Mouse (Mus musculus) ES-E14 (cell line): ENCODE data around the gene Psmd12. TPM values are rescaled to one million over a fixed set of nuclear protein-coding genes. Genes with fewer than 3 reads are reported as not detected.
"Not testable (repeated sequence)": the region's sequence is repeated elsewhere in the genome, so short reads cannot be mapped to it uniquely, and the experiment has no call there.

Experiments
- DNase-seq: peaks from one replicate; pipeline ENCODE4 v3.0.0-alpha.2; 2013; ENCODE audit warnings: low read depth, low spot score
- H3K27ac ChIP-seq: 2 replicates; pipeline ENCODE4 v1.5.1; 2012; ENCODE audit warnings: low read depth, mild to moderate bottlenecking, low read length, moderate library complexity, mixed read lengths; ENCODE audit not compliant: poor library complexity, insufficient read depth, severe bottlenecking
- H3K36me3 ChIP-seq: 2 replicates; pipeline ENCODE4 v1.6.1; 2012; ENCODE audit warnings: mild to moderate bottlenecking, low read length, moderate library complexity, mixed read lengths; ENCODE audit not compliant: control insufficient read depth, poor library complexity, insufficient read depth, severe bottlenecking
- H3K4me1 ChIP-seq, 2 experiments: fragments of 150-350 bp in 1 of 2; sonication (generic) in 1 of 2; 2 replicates each; pipeline ENCODE4 v1.6.1; 2012; ENCODE audit warnings: low read length in 2 of 2, mild to moderate bottlenecking in 1 of 2, mixed read lengths in 1 of 2; ENCODE audit not compliant: control insufficient read depth in 2 of 2, insufficient read depth in 2 of 2, poor library complexity in 1 of 2
- H3K4me3 ChIP-seq, 2 experiments: fragments of 150-350 bp in 1 of 2; sonication (generic) in 1 of 2; 2 replicates each; pipeline ENCODE4 v1.5.1; 2012; ENCODE audit warnings: low read length in 2 of 2, low read depth in 1 of 2, mild to moderate bottlenecking in 1 of 2, mixed read lengths in 1 of 2; ENCODE audit not compliant: insufficient read depth in 1 of 2, poor library complexity in 1 of 2, severe bottlenecking in 1 of 2
- H3K9ac ChIP-seq: 2 replicates; pipeline ENCODE4 v1.6.1; 2012; ENCODE audit warnings: low read depth, mild to moderate bottlenecking, low read length, mixed read lengths; ENCODE audit not compliant: poor library complexity, insufficient read depth, severe bottlenecking
- H3K9me3 ChIP-seq: fragments of 150-350 bp; sonication (generic); 2 replicates; pipeline ENCODE4 v1.6.1; 2012; ENCODE audit warnings: low read depth, mild to moderate bottlenecking, low read length; ENCODE audit not compliant: control insufficient read depth, insufficient read depth
- CHD2 ChIP-seq: IDR thresholded peaks from 2 replicates; pipeline ENCODE4 v1.6.1; 2014; ENCODE audit warnings: mild to moderate bottlenecking, low read depth, low read length, inconsistent platforms
- HCFC1 ChIP-seq: IDR thresholded peaks from 2 replicates; pipeline ENCODE4 v1.6.1; 2012; ENCODE audit warnings: low read length, inconsistent platforms, borderline replicate concordance; ENCODE audit not compliant: insufficient read depth
- MAFK ChIP-seq: IDR thresholded peaks from 2 replicates; pipeline ENCODE4 v1.6.1; 2014; ENCODE audit warnings: mild to moderate bottlenecking, low read depth, low read length, inconsistent platforms; ENCODE audit not compliant: insufficient read depth
- ZC3H11A ChIP-seq: IDR thresholded peaks from 2 replicates; pipeline ENCODE4 v1.6.1; 2012; ENCODE audit warnings: low read depth, mild to moderate bottlenecking, inconsistent platforms, low read length, borderline replicate concordance
- ZNF384 ChIP-seq: IDR thresholded peaks from 2 replicates; pipeline ENCODE4 v1.6.1; 2012; ENCODE audit warnings: low read depth, low read length, inconsistent platforms
- in situ Hi-C, 2 experiments: fragments of 600-800 bp; cut with MboI; formaldehyde crosslinking; loops; one replicate each; pipeline ENCODE4 v1.15.1; 2025; ENCODE audit warnings: low sequenced_read_pairs in 2 of 2, inconsistent platforms in 1 of 2; ENCODE audit not compliant: unreplicated experiment in 2 of 2
- total RNA-seq: library from RNA; depleted of rRNA; stranded (reverse); fragments of 300-350 nt; gene quantifications from 2 replicates; pipeline ENCODE4 v1.2.3, GENCODE M21; 2012

Psmd12 gene
- total RNA-seq, 1 experiment: 140 TPM

DNA sequence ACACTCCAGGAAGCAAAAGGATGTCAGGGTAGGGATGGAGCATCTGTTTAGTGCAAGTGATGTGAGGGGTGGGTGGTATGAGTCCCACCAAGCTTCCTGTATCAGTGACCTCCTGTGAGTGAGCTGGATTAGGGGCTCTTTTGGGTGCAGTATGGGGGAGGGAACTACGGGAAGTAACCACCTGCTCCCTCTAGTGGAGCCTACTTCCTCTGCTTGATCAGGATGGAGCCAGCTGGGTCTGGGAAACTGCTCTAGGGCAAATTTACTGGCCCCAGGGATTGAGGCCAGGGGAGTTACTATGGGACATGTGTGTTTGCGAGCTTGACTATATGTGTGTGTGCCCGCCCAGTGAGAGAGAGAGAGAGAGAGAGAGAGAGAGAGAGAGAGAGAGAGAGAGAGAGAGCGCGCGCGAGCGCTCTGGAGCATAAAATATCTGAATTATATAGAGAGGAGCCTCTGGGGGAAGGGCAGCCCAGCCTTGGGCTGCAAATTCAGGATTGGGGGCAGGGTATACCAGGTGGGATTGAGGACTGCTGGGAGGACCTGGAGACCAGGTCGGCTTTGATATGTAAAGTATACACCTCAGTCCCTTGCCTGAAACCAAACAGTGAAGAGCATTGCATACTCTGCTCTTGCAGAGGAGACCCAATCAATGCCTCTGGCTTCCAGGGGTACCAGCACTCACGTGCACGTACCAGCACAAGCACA, 30.5 kb downstream of the Psmd12 start:
- peak overlapping the region; percentile 89 for H3K27ac ChIP-seq
- no peak for TF ChIP-seq HCFC1
- no peak for TF ChIP-seq MAFK
- no peak for TF ChIP-seq ZC3H11A
- TF ChIP-seq ZNF384: no peak
- no peak for TF ChIP-seq CHD2
- in situ Hi-C loops: no loop called here
- H3K4me1 ChIP-seq: peaks cover 0 to 11% of the 10 kb centered on the region in 2 experiments; a peak in 3 of 4 replicates
- H3K4me3 ChIP-seq: no peak overlapping the region
- H3K36me3 ChIP-seq: no peaks in the 10 kb centered on the region
- peak; percentile 82 for DNase-seq
- no peaks in the 10 kb centered on the region for H3K9me3 ChIP-seq
- H3K9ac ChIP-seq: no peak overlapping the region

DNA sequence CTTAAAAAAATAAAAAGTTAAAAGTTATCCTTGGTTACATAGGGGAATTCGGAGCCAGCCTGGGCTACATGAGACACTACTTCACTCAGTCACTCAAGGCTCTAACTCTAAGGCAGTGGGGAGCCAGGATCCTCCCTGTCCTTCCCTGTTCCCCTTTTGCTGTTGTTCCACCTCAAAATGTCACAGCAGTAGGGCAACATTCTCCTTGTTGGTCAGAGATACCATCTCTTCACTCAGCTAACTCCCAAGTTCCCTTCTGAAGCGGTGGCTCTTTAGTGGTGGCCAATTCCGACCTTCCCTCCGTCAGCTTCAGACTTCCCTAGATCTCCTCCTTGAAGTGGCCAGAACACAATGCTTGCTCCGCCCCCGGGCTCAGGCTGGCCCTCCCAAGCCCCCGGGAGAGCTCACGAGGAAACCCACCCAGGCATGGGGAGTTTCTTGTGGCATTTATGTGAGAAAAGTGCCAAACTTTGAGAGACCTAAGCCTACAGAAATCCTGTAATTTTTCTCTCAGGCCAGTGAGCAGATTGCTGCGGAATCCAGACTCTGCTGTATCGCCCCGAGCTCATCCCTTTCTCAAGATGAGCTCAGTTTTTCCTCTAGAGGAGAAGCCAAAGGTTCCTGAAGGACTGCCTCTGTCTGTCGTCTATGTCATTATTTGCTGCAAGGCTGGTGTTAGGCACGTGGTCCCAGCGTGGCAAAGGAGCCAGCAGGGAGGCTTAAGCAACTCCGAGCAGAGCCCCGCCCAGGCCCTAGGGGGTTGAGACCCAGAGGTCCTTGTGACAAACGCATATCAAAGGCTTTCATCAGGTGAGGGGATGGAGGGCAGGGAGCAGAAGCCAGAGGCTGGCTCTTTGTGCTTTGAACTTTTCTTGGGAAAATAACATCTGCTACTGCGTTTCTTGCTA, 31.3 kb downstream of the Psmd12 start:
- TF ChIP-seq ZNF384: no peak
- TF ChIP-seq HCFC1: no peak
- no peak; the same call in 1 of the 2 replicates for TF ChIP-seq CHD2
- no peak for TF ChIP-seq MAFK
- TF ChIP-seq ZC3H11A: no peak
- H3K36me3 ChIP-seq: no peaks in the 10 kb centered on the region
- in situ Hi-C loops: no loop called here
- H3K9ac ChIP-seq: peak overlapping the region; percentile 62
- DNase-seq: peak; percentile 99
- no peaks in the 10 kb centered on the region for H3K9me3 ChIP-seq
- peaks cover 0 to 11% of the 10 kb centered on the region in 2 experiments; a peak in 3 of 4 replicates for H3K4me1 ChIP-seq
- H3K27ac ChIP-seq: peak overlapping the region; percentile 89
- H3K4me3 ChIP-seq: peak overlapping the region; percentile 27 to 36; a peak in 2 of 4 replicates

DNA sequence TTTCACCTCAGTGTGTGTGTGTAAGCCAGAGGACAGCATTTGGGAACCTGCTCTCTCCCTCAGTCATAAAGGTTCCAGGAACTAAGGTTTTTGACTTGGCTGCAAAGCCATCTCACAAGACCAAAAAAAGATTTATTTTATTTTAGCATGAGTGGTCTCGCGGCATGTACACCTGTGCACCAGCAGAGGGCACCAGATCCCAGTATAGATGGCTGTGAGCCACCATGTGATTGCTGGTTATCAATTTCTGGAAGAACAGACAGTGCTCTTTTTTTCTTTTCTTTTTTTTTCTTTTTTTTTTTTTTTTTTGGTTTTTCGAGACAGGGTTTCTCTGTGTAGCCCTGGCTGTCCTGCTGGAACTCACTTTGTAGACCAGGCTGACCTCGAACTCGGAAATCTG, 32.7 kb downstream of the Psmd12 start:
- H3K36me3 ChIP-seq, H3K9me3 ChIP-seq, H3K9ac ChIP-seq, H3K4me3 ChIP-seq, H3K27ac ChIP-seq, in situ Hi-C loops: not testable (repeated sequence)
- peaks cover 0 to 14% of the 10 kb centered on the region in 2 experiments; a peak in 3 of 4 replicates for H3K4me1 ChIP-seq
- DNase-seq: peak; percentile 68
- TF ChIP-seq ZNF384 (peak; percentile 73; the same call in 1 of the 2 replicates), ZC3H11A (peak; percentile 83; the same call in 1 of the 2 replicates)

DNA sequence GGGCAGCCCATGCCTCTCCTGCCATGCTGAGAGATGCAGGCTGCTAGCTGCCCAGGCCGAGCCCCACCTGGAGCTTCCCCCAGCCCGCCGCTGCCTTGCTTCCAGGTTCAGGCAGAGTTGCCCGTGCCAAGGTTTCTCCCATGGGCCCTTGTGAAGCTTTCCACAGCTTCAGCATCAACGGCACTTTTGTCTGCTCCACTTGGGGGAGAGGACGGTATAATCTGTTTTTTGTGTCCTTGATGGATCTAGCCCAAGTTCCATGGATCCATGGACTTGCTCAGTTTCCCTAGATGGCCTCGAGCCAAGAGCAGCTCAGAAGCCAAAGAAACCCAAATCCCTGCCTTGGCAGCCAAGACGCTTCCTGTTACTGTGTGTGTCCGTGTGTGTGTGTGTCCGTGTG, 33.8 kb downstream of the Psmd12 start:
- Histone ChIP-seq H3K9ac (no peak overlapping the region), H3K4me1 (peaks cover 0 to 14% of the 10 kb centered on the region in 2 experiments; a peak in 3 of 4 replicates), H3K36me3 (no peaks in the 10 kb centered on the region), H3K9me3 (no peaks in the 10 kb centered on the region), H3K27ac (no peak overlapping the region), H3K4me3 (no peak overlapping the region)
- no peak for TF ChIP-seq ZNF384
- TF ChIP-seq MAFK: no peak
- no peak for TF ChIP-seq HCFC1
- TF ChIP-seq CHD2: no peak
- no peak for TF ChIP-seq ZC3H11A
- in situ Hi-C loops: no loop called here
- DNase-seq: no peak
